Mouse (Mus musculus) embryonic facial prominence, embryonic 15.5 days (tissue): ENCODE data around the gene Ckap4. TPM values are rescaled to one million over a fixed set of nuclear protein-coding genes. Genes with fewer than 3 reads are reported as not detected.
A peak's percentile ranks its signal among the peaks of the same experiment; 100 is the strongest.
"Not testable (repeated sequence)": the region's sequence is repeated elsewhere in the genome, so short reads cannot be mapped to it uniquely, and the experiment has no call there.

Experiments
- ATAC-seq: fragments of 200-750 bp; cut with Nextera tagmentation; 2 replicates; pipeline ENCODE4 v1.8.0; 2017; ENCODE audit warnings: low read depth, moderate TSS enrichment; ENCODE audit not compliant: insufficient number of reproducible peaks, low FRiP score, low TSS enrichment
- H3K27ac ChIP-seq: fragments of 300-500 bp; sonication (generic); replicated peaks from 2 replicates; pipeline ENCODE4 v1.5.1; 2015; ENCODE audit warnings: mild to moderate bottlenecking, inconsistent platforms
- H3K27me3 ChIP-seq: fragments of 300-500 bp; sonication (generic); 2 replicates; pipeline ENCODE4 v1.6.1; 2015; ENCODE audit warnings: inconsistent platforms
- H3K36me3 ChIP-seq: fragments of 300-500 bp; sonication (generic); 2 replicates; pipeline ENCODE4 v1.6.1; 2015; ENCODE audit warnings: mild to moderate bottlenecking, inconsistent platforms
- H3K4me1 ChIP-seq: fragments of 300-500 bp; sonication (generic); 2 replicates; pipeline ENCODE4 v1.6.1; 2015; ENCODE audit warnings: inconsistent platforms
- H3K4me2 ChIP-seq: fragments of 300-500 bp; sonication (generic); replicated peaks from 2 replicates; pipeline ENCODE4 v1.6.1; 2015; ENCODE audit warnings: mild to moderate bottlenecking, inconsistent platforms
- H3K4me3 ChIP-seq: fragments of 300-500 bp; sonication (generic); replicated peaks from 2 replicates; pipeline ENCODE4 v1.5.1; 2015; ENCODE audit warnings: mild to moderate bottlenecking, inconsistent platforms
- H3K9ac ChIP-seq: fragments of 300-500 bp; sonication (generic); 2 replicates; pipeline ENCODE4 v1.6.1; 2015; ENCODE audit warnings: inconsistent platforms
- H3K9me3 ChIP-seq: fragments of 300-500 bp; sonication (generic); replicated peaks from 2 replicates; pipeline ENCODE4 v1.6.1; 2016; ENCODE audit warnings: inconsistent platforms
- WGBS: fragments of 180-500 bp; shearing (Covaris S2); methylation state at CpG from one replicate; pipeline ENCODE4 v1.1.7; 2015; 5-methylcytosine and 5-hydroxymethylcytosine counted together
- polyA plus RNA-seq: library from polyadenylated mRNA; unstranded; fragments of >200 nt; fragmentation: Nextera tagmentation; extraction: Ambion mirVana; gene quantifications from 2 replicates; pipeline ENCODE4 v1.2.1, GENCODE M21; 2015

Gene Ckap4
- polyA plus RNA-seq, 1 experiment from 2014 or later: 134 TPM

DNA sequence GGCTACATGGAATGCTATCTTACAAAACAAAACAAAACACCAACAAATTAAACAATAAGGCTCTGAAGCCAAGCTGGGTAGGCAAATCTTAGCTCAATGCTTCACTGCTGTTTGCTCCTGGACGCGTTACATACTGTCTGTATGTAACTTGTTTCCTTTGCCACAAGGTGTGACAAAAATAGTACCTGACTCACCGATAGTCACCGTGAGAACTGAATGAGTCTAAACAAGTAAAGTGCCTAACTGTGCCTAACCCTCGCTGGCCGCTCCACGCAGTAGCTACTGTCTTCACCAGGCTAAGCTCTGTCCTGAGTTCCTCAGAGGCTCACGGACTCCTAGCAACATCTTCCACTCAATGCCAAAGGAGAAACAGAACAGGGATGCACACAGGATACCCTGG is 3.5 kb downstream of the Ckap4 start:
- no peaks in the 10 kb centered on the region for H3K9me3 ChIP-seq
- ATAC-seq: no peak
- H3K4me2 ChIP-seq: no peak overlapping the region
- H3K27me3 ChIP-seq: no peaks in the 10 kb centered on the region
- WGBS: 73% methylated on average over 8 of the region's 8 CpGs
- H3K4me1 ChIP-seq: peaks cover 44% of the 10 kb centered on the region
- peaks cover 38% of the 10 kb centered on the region for H3K36me3 ChIP-seq
- H3K27ac ChIP-seq: no peak overlapping the region
- no peak overlapping the region for H3K9ac ChIP-seq
- H3K4me3 ChIP-seq: no peak overlapping the region

DNA sequence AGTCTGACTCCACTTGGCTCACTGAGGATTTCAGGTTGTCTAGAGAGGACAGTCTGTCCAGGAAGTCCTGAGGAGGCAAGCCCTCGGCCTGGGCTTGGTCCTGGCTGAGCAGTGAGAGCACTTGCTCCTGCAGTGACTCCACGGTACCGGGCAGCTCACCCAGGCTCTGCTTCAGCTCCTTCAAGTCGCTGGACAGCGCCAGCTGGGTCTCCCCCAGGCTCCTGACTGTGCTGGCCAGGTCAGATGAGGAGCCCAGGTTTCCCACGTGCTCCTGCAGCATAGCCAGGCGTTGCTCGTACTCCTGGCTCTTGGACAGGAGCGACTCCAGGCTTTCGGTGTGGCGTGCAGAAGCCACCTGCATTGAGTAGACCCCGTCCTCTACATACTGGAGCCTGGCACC is 6.2 kb downstream of the Ckap4 start:
- H3K9me3 ChIP-seq: no peaks in the 10 kb centered on the region
- no peak for ATAC-seq
- no peak overlapping the region for H3K27ac ChIP-seq
- 80% methylated on average over 12 of the region's 12 CpGs for WGBS
- peaks cover 50% of the 10 kb centered on the region for H3K36me3 ChIP-seq
- H3K27me3 ChIP-seq: no peaks in the 10 kb centered on the region
- H3K4me3 ChIP-seq: no peak overlapping the region
- H3K9ac ChIP-seq: no peak overlapping the region
- no peak overlapping the region for H3K4me2 ChIP-seq
- peaks cover 30% of the 10 kb centered on the region for H3K4me1 ChIP-seq

DNA sequence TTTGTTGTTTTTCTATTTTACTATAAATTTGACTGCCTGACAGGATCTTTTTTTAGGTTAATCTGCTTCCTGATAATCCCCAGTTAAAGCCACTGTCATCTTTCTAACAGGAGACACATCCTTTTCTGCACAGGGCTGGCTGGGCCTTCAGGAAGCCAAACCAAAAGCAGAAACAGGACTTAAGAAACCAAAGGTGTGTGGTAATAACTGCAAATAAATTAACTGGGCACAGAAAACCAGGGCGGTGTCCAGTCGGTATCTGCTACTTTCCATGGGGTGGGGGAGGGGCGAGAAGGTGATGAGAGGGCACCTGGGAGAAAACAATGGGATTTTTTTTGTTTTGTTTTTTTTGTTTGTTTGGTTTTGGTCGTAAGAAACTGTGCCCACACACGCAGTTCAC is 6.8 kb downstream of the Ckap4 start:
- 78% methylated on average over 5 of the region's 5 CpGs for WGBS
- Histone ChIP-seq H3K36me3 (peaks cover 50% of the 10 kb centered on the region), H3K4me2 (no peak overlapping the region), H3K9me3 (no peaks in the 10 kb centered on the region), H3K9ac (no peak overlapping the region), H3K27me3 (no peaks in the 10 kb centered on the region), H3K27ac (no peak overlapping the region), H3K4me3 (no peak overlapping the region), H3K4me1 (peaks cover 24% of the 10 kb centered on the region)
- no peak for ATAC-seq

DNA sequence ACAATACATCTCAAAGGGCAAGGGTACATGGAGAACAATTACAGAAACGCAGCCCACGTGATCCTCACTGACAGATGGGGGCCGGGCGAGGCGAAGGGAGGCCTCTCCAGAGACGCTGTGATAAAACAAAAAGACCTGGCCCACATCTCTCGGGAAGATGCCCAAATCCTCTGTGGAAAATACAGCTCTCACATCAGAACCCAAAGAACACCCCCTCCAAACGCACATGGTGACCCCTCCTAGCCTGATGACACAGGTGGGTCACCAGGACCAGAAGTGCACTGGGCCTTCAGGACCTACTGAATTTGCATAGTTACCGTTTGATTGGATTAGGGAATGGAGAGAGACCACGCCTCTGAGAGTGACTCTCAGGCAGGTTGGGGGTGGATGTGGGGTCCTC is 7.4 kb downstream of the Ckap4 start:
- no peak overlapping the region for H3K4me3 ChIP-seq
- no peak overlapping the region for H3K9ac ChIP-seq
- H3K36me3 ChIP-seq: peaks cover 49% of the 10 kb centered on the region
- ATAC-seq: no peak
- no peaks in the 10 kb centered on the region for H3K27me3 ChIP-seq
- H3K27ac ChIP-seq: no peak overlapping the region
- no peaks in the 10 kb centered on the region for H3K9me3 ChIP-seq
- no peak overlapping the region for H3K4me2 ChIP-seq
- peaks cover 19% of the 10 kb centered on the region for H3K4me1 ChIP-seq
- 65% methylated on average over 10 of the region's 10 CpGs for WGBS

DNA sequence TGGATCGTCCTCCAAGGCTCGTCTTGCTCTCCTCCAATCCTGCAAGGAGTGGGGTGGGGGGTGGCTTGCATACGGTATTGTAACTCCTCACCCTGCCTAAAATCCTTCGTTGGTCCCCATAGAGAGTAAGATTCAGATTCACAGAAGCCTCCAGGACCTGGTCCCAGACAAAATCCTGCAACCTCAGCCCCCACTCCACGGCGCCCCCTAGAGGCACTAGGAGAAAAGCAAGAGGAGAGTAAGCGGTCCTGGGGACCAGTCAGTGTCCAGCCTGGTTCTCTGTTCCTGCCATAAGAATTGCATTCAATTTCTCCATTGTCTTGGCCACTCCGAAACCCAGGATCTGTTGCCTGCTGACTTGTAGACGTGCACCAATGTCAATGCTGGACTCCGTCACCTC is 10.2 kb downstream of the Ckap4 start:
- no peaks in the 10 kb centered on the region for H3K4me1 ChIP-seq
- no peak for ATAC-seq
- peaks cover 39% of the 10 kb centered on the region for H3K36me3 ChIP-seq
- no peak overlapping the region for H3K4me3 ChIP-seq
- H3K9me3 ChIP-seq: no peaks in the 10 kb centered on the region
- no peak overlapping the region for H3K9ac ChIP-seq
- no peaks in the 10 kb centered on the region for H3K27me3 ChIP-seq
- H3K4me2 ChIP-seq: no peak overlapping the region
- H3K27ac ChIP-seq: no peak overlapping the region
- 57% methylated on average over 10 of the region's 10 CpGs for WGBS

- H3K9me3 ChIP-seq: no peaks in the 10 kb centered on the region
- no peak overlapping the region for H3K9ac ChIP-seq
- H3K4me2 ChIP-seq: no peak overlapping the region
- H3K27me3 ChIP-seq: no peaks in the 10 kb centered on the region
- H3K4me1 ChIP-seq: peaks cover 5% of the 10 kb centered on the region; the same call in 1 of the 2 replicates
- 43% methylated on average over 11 of the region's 11 CpGs for WGBS
- no peak for ATAC-seq
- 0 out of 2 replicates have a peak overlapping the region, but pooled peaks have one; percentile 7 for H3K27ac ChIP-seq
- no peaks in the 10 kb centered on the region for H3K36me3 ChIP-seq
- no peak overlapping the region for H3K4me3 ChIP-seq
These were observed 17.4 kb downstream of the Ckap4 start for GRCm38 (mm10) chr10:84516414-84516927.

- H3K9ac ChIP-seq, H3K27ac ChIP-seq, H3K4me2 ChIP-seq, H3K27me3 ChIP-seq, H3K9me3 ChIP-seq, H3K36me3 ChIP-seq, ATAC-seq, H3K4me3 ChIP-seq, H3K4me1 ChIP-seq: not testable (repeated sequence)
- WGBS: 44% methylated on average over 1 of the region's 1 CpGs
These were observed 17.9 kb downstream of the Ckap4 start for GRCm38 (mm10) chr10:84515980-84516379.

DNA sequence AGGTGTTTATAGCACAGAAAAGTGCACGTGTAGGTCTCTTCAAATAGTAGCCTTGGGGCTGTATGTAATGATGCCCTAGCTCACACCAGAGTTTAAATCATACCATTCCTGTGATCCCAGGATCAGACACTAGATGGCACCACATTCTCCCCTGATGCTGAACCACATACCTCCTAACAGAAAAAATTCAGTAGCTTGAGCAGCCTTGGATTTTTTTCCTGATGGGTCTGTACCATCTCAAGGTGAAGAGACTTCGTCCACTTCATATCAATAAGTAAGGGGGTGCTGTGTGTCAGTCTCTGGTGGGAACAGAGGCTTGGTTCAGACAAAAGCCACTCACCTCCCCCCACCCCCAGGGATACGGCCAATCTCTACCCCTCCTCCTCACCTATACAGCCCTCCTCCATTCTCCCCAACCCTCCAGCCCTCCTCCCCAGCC is 18.3 kb downstream of the Ckap4 start:
- 23% methylated on average over 3 of the region's 3 CpGs for WGBS
- ATAC-seq: peak; percentile 25; the same call in 1 of the 2 replicates
- no peak overlapping the region for H3K4me2 ChIP-seq

DNA sequence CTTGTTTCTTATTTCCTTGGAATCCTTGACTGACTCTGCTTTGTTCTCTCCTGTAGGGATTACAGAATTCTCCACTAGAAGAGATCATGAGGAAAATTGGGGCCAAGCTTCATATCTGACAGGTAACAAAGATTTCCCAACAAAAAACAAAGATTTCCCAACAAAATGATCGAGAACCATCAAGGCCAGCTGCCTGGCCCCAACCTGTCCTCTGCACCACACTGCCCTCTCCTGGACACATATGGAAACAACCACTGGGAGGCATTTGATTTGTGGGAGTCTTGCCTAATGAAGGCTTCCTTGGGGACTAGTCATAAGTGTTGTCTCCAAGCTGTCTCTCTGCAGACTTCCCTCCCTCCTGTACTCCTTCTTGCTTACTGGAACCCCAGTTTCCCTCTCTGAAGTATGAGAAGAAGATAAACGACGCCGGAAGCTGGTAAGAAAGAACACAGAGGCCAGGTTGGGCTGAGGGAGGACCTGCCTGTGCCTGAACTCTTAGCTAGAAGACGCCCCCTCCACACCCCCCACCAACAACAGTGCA is 19.8 kb downstream of the Ckap4 start:
- WGBS: 46% methylated on average over 5 of the region's 5 CpGs

More for the DNA sequence above, 18.3 kb downstream of the Ckap4 start:
- H3K27me3 ChIP-seq: no peaks in the 10 kb centered on the region
- no peaks in the 10 kb centered on the region for H3K36me3 ChIP-seq
- H3K4me1 ChIP-seq: peaks cover 5% of the 10 kb centered on the region; the same call in 1 of the 2 replicates
- no peaks in the 10 kb centered on the region for H3K9me3 ChIP-seq
- no peak overlapping the region for H3K9ac ChIP-seq
- no peak overlapping the region for H3K4me3 ChIP-seq
- no peak overlapping the region for H3K27ac ChIP-seq

GRCm38 (mm10) chr10:84512766-84513165 is 21.1 kb downstream of the Ckap4 start:
- Histone ChIP-seq H3K4me1 (peaks cover 5% of the 10 kb centered on the region; the same call in 1 of the 2 replicates), H3K36me3 (no peaks in the 10 kb centered on the region), H3K27me3 (no peaks in the 10 kb centered on the region), H3K9ac (no peak overlapping the region), H3K4me3 (no peak overlapping the region), H3K27ac (no peak overlapping the region), H3K4me2 (no peak overlapping the region), H3K9me3 (no peaks in the 10 kb centered on the region)
- no peak for ATAC-seq

More for the DNA sequence above, 19.8 kb downstream of the Ckap4 start:
- Histone ChIP-seq H3K4me2 (no peak overlapping the region), H3K9me3 (no peaks in the 10 kb centered on the region), H3K27me3 (no peaks in the 10 kb centered on the region), H3K27ac (no peak overlapping the region), H3K9ac (no peak overlapping the region), H3K36me3 (no peaks in the 10 kb centered on the region), H3K4me3 (no peak overlapping the region), H3K4me1 (peaks cover 5% of the 10 kb centered on the region; the same call in 1 of the 2 replicates)
- ATAC-seq: no peak

DNA sequence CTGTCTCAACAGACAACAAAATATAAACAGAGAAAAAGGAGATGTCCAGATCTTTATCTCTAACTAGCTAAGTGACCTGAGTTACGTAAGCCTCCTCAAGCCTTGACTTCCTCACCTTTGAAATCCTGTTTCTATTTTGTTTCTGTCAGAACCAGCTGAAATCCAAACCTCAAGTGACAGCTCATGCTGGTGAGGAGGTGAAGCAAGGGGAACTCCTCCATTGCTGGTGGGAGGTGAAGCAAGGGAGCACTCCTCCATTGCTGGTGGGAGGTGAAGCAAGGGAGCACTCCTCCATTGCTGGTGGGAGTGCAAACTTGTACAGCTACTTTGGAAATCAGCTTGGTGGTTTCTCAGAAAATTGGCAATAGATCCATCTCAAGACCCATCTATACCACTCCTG is 25.3 kb downstream of the Ckap4 start:
- no peaks in the 10 kb centered on the region for H3K9me3 ChIP-seq
- no peak overlapping the region for H3K27ac ChIP-seq
- H3K4me1 ChIP-seq: no peaks in the 10 kb centered on the region
- no peaks in the 10 kb centered on the region for H3K36me3 ChIP-seq
- H3K4me2 ChIP-seq: no peak overlapping the region
- no peak overlapping the region for H3K9ac ChIP-seq
- no peaks in the 10 kb centered on the region for H3K27me3 ChIP-seq
- ATAC-seq: no peak
- H3K4me3 ChIP-seq: no peak overlapping the region
- 85% methylated on average over 1 of the region's 1 CpGs for WGBS

GRCm38 (mm10) chr10:84498867-84499266 is 35.0 kb downstream of the Ckap4 start:
- WGBS: 48% methylated on average over 2 of the region's 2 CpGs
- Histone ChIP-seq H3K9me3 (no peaks in the 10 kb centered on the region), H3K4me2 (no peak overlapping the region), H3K27me3 (no peaks in the 10 kb centered on the region), H3K36me3 (no peaks in the 10 kb centered on the region), H3K27ac (no peak overlapping the region), H3K4me3 (no peak overlapping the region), H3K9ac (no peak overlapping the region), H3K4me1 (no peaks in the 10 kb centered on the region)
- no peak for ATAC-seq
